Mouse (Mus musculus): ENCODE data around the gene Slc4a8. TPM values are rescaled to one million over a fixed set of nuclear protein-coding genes. Genes with fewer than 3 reads are reported as not detected.

Slc4a8 gene
- total RNA-seq, 4 experiments from 2014 or later: 60.5 to 73.8 (median 69.8) TPM

Other genes starting within 250 kb of the Slc4a8 start
- gene Tfcp2, start 209.7 kb upstream of the Slc4a8 start, total RNA-seq (2022): 10 to 100 TPM; 27.7 to 31.7 (median 30.1) TPM
- gene Pou6f1, start 161.8 kb upstream of the Slc4a8 start, total RNA-seq (2022): 100 to 1,000 TPM; 119 to 151 (median 133) TPM
- gene Dazap2, start 146.4 kb upstream of the Slc4a8 start, total RNA-seq (2022): 100 to 1,000 TPM; 118 to 126 (median 122) TPM
- gene Smagp, start 124.8 kb upstream of the Slc4a8 start, total RNA-seq (2022): 1 to 10 TPM; 1.9 to 3.1 (median 2.3) TPM
- gene Bin2, start 92.2 kb upstream of the Slc4a8 start, total RNA-seq (2022): 10 to 100 TPM in 1 of 4 experiments, 1 to 10 TPM in 3; 6.8 to 10.0 (median 7.6) TPM
- 1 to 10 TPM; 1.7 to 5.8 (median 4.5) TPM for gene Cela1, start 73.8 kb upstream of the Slc4a8 start, total RNA-seq (2022)
- 10 to 100 TPM; 12.4 to 15.1 (median 14.4) TPM for gene Galnt6, start 32.4 kb upstream of the Slc4a8 start, total RNA-seq (2022)
- gene Scn8a, start 108.1 kb downstream of the Slc4a8 start, total RNA-seq (2022): 100 to 1,000 TPM; 200 to 226 (median 209) TPM

Measured in left cerebral cortex, adult 8-10 months (tissue).